In the genomic region with DNA sequence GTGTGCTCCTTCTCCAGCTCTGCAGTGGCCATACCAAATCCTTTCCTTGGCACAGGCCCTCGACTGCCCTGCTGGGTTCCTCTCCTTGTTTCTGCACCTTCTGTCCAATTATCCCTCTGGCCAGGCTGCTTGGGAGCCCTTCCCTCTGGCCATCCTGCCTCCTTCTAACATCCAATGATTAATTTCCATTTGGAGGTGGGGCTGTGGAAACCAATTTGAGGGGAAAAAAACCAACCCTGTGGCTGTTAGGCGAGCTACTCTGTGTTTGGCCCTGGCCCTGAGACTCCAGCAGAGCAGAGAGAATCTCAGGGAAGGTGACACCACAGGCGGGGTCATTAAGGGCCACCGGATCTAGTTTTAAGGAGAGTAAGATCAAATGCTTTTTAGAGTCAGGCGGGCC, we compare ENCODE assay signal across 11 mouse cellular contexts. TPM values are rescaled to one million over a fixed set of nuclear protein-coding genes. Genes with fewer than 3 reads are reported as not detected.
DNase-seq lines count a peak whose midpoint lies in the region; ATAC-seq and TF ChIP-seq lines count a peak whose summit lies in the region.
"Had no signal": no experiment of that assay in that cellular context is flagged by ENCODE, and none has a peak within 500 bp of the region (broad histone marks: within the 10 kb centered on the region; RNA-seq: fewer than 3 reads in every experiment).

No protein-coding gene starts in this region.

- no peak for ATAC-seq in kidney, postnatal 0 days (replicated peaks; ENCODE audit: low FRiP score, low read depth)
- ATAC-seq in erythroblast, adult 5-6 weeks (replicated peaks; ENCODE audit: low FRiP score, poor library complexity, severe bottlenecking): no peak

- H3K4me1 ChIP-seq in kidney, postnatal 0 days (replicated peaks; ENCODE audit: insufficient read depth, low read length): 0 out of 2 replicates have a peak, but pooled peaks cover 3% of the 10 kb centered on the region
- peaks cover 21% of the 10 kb centered on the region for H3K4me1 ChIP-seq in limb, embryonic 10.5 days
- no peaks in the 10 kb centered on the region for H3K4me1 ChIP-seq in thymus, adult 2 months (replicated peaks; ENCODE audit: control insufficient read depth, insufficient read depth, low read length)

- no peak overlapping the region; the same call in 1 of the 2 replicates for H3K9ac ChIP-seq in kidney, postnatal 0 days (ENCODE audit: low read depth, low read length)

- DNase-seq in kidney, postnatal 0 days (ENCODE audit: low spot score): peak; percentile 64
- no peak for DNase-seq in kidney, postnatal 25 days
- DNase-seq in brain, adult 2 months (ENCODE audit: low read depth, low spot score): peak; percentile 95
- peak; percentile 83 to 84 for DNase-seq in cerebellum, postnatal 36 days
- peak; percentile 35 for DNase-seq in limb, embryonic 10.5 days (ENCODE audit: low spot score)
- no peak for DNase-seq in thymus, adult 2 months
- DNase-seq: gastrocnemius, postnatal 36 days; layer of hippocampus, postnatal 36 days; lung, adult 2 months; right cerebral cortex, postnatal 4 days had no signal

- H3K27ac ChIP-seq in kidney, postnatal 0 days: 0 out of 2 replicates have a peak overlapping the region, but pooled peaks have one; percentile 25
- H3K27ac ChIP-seq in limb, embryonic 10.5 days: peak overlapping the region; percentile 39; the same call in 1 of the 2 replicates
- H3K27ac ChIP-seq in thymus, adult 2 months (ENCODE audit: control insufficient read depth, insufficient read depth, low read length): no peak overlapping the region

- no peak overlapping the region for H3K4me2 ChIP-seq in kidney, postnatal 0 days (ENCODE audit: low read length)

- no peaks in the 10 kb centered on the region for H3K9me3 ChIP-seq in kidney, postnatal 0 days (replicated peaks; ENCODE audit: low read length)
- H3K9me3 ChIP-seq in limb, embryonic 10.5 days (replicated peaks): no peaks in the 10 kb centered on the region

- H3K27me3 ChIP-seq in kidney, postnatal 0 days (ENCODE audit: insufficient read depth, low read length): no peaks in the 10 kb centered on the region
- H3K27me3 ChIP-seq in limb, embryonic 10.5 days (ENCODE audit: low read depth, poor library complexity, severe bottlenecking): no peaks in the 10 kb centered on the region
- no peaks in the 10 kb centered on the region for H3K27me3 ChIP-seq in thymus, adult 2 months (ENCODE audit: control insufficient read depth, insufficient read depth, low read length)

- WGBS in kidney, postnatal 0 days: 16% methylated on average over 5 of the region's 5 CpGs
- WGBS in limb, embryonic 10.5 days: 7% methylated on average over 5 of the region's 5 CpGs
- WGBS in thymus, adult 2 months: 73% methylated on average over 5 of the region's 5 CpGs

- TF ChIP-seq CTCF in kidney, postnatal 0 days (IDR thresholded peaks at IDR 0.05; ENCODE audit: low read depth): no peak
- TF ChIP-seq CTCF in thymus, adult 2 months (IDR thresholded peaks at IDR 0.05; ENCODE audit: borderline replicate concordance, control insufficient read depth, extremely low read depth, insufficient read depth, low read length, poor library complexity): no peak

- TF ChIP-seq POLR2A in thymus, adult 2 months (IDR thresholded peaks at IDR 0.05; ENCODE audit: control insufficient read depth, extremely low read depth, insufficient read depth, low read length, poor library complexity): no peak

- H3K36me3 ChIP-seq in kidney, postnatal 0 days (ENCODE audit: insufficient read depth, low read length): no peaks in the 10 kb centered on the region
- H3K36me3 ChIP-seq in limb, embryonic 10.5 days: no peaks in the 10 kb centered on the region
- no peaks in the 10 kb centered on the region for H3K36me3 ChIP-seq in thymus, adult 2 months (ENCODE audit: control insufficient read depth, insufficient read depth, low read length)

- H3K4me3 ChIP-seq in kidney, postnatal 0 days (replicated peaks; ENCODE audit: low read depth, low read length): no peak overlapping the region
- no peak overlapping the region for H3K4me3 ChIP-seq in limb, embryonic 10.5 days
- no peak overlapping the region for H3K4me3 ChIP-seq in thymus, adult 2 months (ENCODE audit: control insufficient read depth, insufficient read depth, low read length)

RNA-seq across cellular contexts. Expression of gene Spop, which starts 11.7 kb away (rescaled TPM):
- polyA plus RNA-seq in kidney, postnatal 0 days (2015; fragmentation: Nextera tagmentation; extraction: Ambion mirVana): 77.8 and 90.8 TPM in 2 replicates
- 95.3 and 123 TPM in 2 replicates for polyA plus RNA-seq in limb, embryonic 10.5 days (2016; fragmentation: Nextera tagmentation; extraction: Ambion mirVana)
- total RNA-seq in erythroblast, adult 5-6 weeks (2015; ENCODE audit: low replicate concordance): 38.9 and 51.9 TPM in 2 replicates
- total RNA-seq in erythroblast, adult 5-6 weeks (2017; ENCODE audit: low replicate concordance): 43.5 and 60.1 TPM in 2 replicates
- polyA plus RNA-seq in thymus, adult 2 months (2012; rRNA removed): 47.9 and 52.0 TPM in 2 replicates

RNA-seq across cellular contexts. Expression of gene Slc35b1, which starts 17.7 kb away (rescaled TPM):
- polyA plus RNA-seq in kidney, postnatal 0 days (2015; fragmentation: Nextera tagmentation; extraction: Ambion mirVana): 103 and 104 TPM in 2 replicates
- polyA plus RNA-seq in limb, embryonic 10.5 days (2016; fragmentation: Nextera tagmentation; extraction: Ambion mirVana): 128 and 132 TPM in 2 replicates
- total RNA-seq in erythroblast, adult 5-6 weeks (2015; ENCODE audit: low replicate concordance): 20.8 and 23.0 TPM in 2 replicates
- 31.4 and 40.6 TPM in 2 replicates for total RNA-seq in erythroblast, adult 5-6 weeks (2017; ENCODE audit: low replicate concordance)
- polyA plus RNA-seq in thymus, adult 2 months (2012; rRNA removed): 89.3 and 107 TPM in 2 replicates

Comparison
In these comparisons a context has a peak if more than half of its experiments do, and no peak if none do; other contexts are left out.
1. DNase-seq: peak in kidney, postnatal 0 days (single experiment), brain, adult 2 months (single experiment), cerebellum, postnatal 36 days (2 of 2) and limb, embryonic 10.5 days (single experiment); none in kidney, postnatal 25 days (0 of 2) and thymus, adult 2 months (single experiment).